Mouse (Mus musculus) kidney, adult 2 months (tissue): ENCODE measurements around the gene Ppm1h.

Source experiments
- CTCF ChIP-seq: fragments of 200-500 bp; conservative IDR thresholded peaks from 2 replicates; pipeline ENCODE4 v1.5.1; 2011; ENCODE audit warnings: low read depth, mild to moderate bottlenecking, control low read depth, low read length, moderate library complexity, mixed read lengths; ENCODE audit not compliant: insufficient read depth, insufficient read length
- POLR2A ChIP-seq: fragments of 200-500 bp; IDR thresholded peaks from one replicate; pipeline ENCODE4 v1.6.1; 2011; ENCODE audit warnings: low read depth, low read length, control low read depth

DNA sequence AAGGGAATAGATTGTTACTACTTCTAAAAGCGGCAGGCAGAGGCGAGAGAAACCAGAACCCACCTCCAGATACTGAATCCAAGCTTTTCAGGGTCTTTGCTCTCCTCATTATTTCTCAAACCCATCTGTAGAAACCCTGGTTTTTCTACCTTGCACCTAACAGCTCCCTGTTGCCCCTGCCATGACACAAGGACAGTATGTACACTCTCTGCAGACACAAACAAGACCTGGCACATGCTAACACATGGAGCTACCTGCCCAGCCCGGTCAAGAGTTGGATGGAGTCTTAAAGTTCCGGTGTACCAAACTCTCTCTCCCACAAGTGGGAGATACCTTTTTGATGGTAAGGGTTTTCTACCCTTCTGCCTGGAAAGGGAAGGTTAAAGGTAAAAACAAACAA, 252.0 kb downstream of the Ppm1h start:
- no peak for TF ChIP-seq CTCF
- TF ChIP-seq POLR2A, result no peak
